Mouse (Mus musculus) retina, embryonic 14.5 days (tissue): ENCODE data around the gene Terf2ip.

Source experiments
- DNase-seq: peaks from one replicate; pipeline ENCODE4 v3.0.0-alpha.2; 2015; ENCODE audit warnings: low spot score

Gene Terf2ip

GRCm38 (mm10) chr8:112009558-112009957, 1.6 kb upstream of the Terf2ip start:
- DNase-seq: no peak

GRCm38 (mm10) chr8:112011816-112012242, 631 bp downstream of the Terf2ip start:
- DNase-seq: peak; percentile 41

DNA sequence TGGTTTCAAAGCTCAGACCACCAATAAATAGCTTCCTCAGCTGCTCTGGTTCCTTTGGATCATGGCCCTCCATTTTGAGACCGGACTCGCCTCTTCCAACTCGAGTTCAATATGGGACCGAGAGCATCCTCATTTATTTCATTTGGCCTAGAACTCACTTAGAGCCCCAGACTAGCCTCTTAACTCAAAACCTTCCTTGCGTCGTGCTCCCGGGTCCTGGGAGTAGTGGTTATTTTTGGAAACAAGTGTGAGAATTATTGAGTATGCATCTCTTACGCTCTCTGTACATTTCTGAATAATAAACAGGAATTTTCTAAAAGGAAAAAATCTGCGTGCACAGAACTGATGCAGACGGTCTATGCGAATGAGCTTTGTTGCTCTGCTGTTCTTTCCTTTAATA, 3.7 kb downstream of the Terf2ip start, which contains the start of gene Gm6793:
Gene Gm6793 (minus strand): TSS at position 101 of the 400 bp plus-strand sequence.
- no peak for DNase-seq

GRCm38 (mm10) chr8:112029455-112029854, 18.3 kb downstream of the Terf2ip start:
- DNase-seq: no peak

DNA sequence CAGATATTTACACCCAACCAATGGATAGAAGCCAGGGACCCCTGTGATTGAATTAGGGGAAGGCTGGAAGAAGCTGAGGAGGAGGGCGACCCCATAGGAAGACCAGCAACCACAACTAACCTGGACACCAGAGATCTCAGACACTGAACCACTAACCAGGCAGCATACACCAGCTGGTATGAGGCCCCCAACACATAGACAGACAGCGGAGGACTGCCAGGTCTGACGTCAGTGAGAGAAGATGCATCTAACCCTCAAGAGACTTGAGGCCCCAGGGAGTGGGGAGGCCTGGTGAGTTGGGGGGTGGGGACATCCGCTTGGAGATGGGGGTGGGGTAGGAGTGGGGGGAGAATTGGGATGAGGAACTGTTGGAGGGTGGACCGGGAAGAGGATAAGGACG, 19.5 kb downstream of the Terf2ip start:
- no peak for DNase-seq

- DNase-seq: no peak
These were observed 21.9 kb downstream of the Terf2ip start for GRCm38 (mm10) chr8:112033071-112033470.

DNA sequence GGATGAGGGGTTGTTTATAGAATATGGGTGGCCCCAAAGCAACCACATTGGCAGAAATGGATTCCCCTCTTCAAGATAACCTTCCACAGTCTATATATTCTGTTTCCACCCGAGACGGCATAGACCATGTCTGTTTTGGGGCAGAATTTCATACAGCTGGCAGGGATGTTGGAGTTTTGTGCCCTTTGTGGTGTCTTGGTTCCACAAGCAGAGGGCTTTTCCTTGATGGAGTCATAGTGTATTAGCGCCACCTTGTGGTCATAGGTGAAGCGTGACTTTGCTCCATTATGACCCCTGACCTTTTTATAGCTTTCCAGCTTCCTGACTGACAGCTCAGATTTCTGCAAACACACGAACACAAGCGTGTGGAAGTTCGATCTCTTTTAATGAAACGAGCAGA, 23.4 kb downstream of the Terf2ip start:
- DNase-seq: peak; percentile 88

- DNase-seq: no peak
These were observed 26.3 kb downstream of the Terf2ip start for GRCm38 (mm10) chr8:112037521-112037920.

DNA sequence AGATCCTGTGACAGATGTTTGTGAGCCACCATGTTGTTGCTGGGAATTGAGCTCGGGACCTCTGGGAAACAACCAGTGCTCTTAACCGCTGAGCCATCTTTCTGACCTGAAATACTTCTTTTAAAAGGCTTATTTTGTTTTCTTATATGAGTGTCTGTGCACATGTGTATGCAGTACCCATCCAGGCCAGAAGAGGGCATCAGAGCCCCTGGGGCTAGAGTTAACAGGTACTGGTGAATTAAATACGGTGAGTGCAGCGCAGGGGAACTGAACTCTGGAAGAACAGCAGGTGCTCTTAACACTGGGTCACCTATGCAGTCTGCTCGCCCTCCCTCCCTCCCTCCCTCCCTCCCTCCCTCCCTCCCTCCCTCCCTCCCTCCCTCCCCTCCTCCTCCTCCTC, 34.0 kb downstream of the Terf2ip start:
- DNase-seq: no peak

DNA sequence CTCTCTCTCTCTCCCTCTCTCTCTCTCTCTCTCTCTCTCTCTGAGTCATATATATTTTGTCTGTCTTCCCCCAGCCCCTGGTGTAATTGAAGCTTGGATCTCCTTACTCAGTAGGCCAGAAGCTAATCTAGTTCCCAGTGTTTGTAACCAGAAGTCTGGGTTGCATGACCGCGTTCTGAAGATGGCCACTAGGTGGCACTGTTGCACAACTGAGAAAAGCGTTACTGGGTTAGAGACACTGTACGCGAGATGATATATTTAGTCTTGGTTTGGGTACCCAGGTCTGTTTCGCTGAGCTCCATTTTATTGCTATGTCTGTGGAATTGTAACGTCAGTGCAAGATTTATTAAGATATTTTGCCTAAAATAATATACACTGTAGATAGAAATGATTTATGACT, 34.7 kb downstream of the Terf2ip start:
- DNase-seq: peak; percentile 95

GRCm38 (mm10) chr8:112048293-112048692, 37.1 kb downstream of the Terf2ip start:
- peak; percentile 47 for DNase-seq

- no peak for DNase-seq
These were observed 38.8 kb downstream of the Terf2ip start for GRCm38 (mm10) chr8:112049984-112050383.

DNA sequence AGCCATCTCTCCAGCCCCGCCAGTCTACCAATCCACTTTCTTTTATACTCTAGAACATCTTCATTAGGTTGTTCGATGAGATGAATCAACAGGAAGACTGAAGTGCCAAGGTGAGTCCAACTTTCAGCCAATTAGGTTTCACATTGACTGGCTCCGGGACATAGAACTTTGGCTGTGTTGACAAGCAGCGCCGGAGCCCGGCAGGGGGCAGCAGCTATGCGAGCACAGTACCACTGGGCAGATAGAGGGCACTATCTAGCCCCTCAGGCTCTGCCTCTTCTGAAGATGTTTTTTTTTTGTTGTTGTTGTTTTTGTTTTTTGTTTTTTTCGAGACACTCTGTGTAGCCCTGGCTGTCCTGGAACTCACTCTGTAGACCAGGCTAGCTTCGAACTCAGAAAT, 40.3 kb downstream of the Terf2ip start:
- DNase-seq: no peak

DNA sequence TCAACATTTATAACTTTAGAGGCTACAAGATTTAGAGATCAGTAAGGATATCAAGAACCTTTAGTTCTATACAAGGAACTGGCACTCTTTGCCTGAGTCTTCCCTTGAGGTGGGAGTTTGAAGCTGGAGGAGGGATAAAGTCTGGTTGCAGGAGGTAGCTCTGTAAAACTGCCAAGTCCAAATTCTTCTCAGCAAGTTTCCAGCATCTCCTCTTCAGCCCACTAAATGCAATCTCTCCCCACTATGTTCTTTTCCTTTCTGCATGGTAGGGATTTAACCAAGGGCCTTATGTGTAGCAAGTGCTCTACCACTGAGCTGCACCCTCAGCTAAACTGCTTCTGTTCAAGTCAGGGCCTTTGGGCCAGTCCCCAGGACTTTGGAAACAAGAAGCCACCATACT, 43.3 kb downstream of the Terf2ip start:
- no peak for DNase-seq

GRCm38 (mm10) chr8:112061372-112061771, 50.2 kb downstream of the Terf2ip start:
- peak; percentile 79 for DNase-seq
